Mouse (Mus musculus) gastrocnemius, adult 2 months (tissue): ENCODE results near the gene Prex1. TPM values are rescaled to one million over a fixed set of nuclear protein-coding genes. Genes with fewer than 3 reads are reported as not detected.

Experiments
- DNase-seq: peaks from one replicate; pipeline ENCODE4 v3.0.0; 2022
- H3K27ac ChIP-seq: fragments of 200-600 bp; 2 replicates; pipeline ENCODE4 v1.8.1; 2022; ENCODE audit warnings: mild to moderate bottlenecking
- H3K4me3 ChIP-seq: fragments of 200-600 bp; 2 replicates; pipeline ENCODE4 v1.8.1; 2022; ENCODE audit warnings: mild to moderate bottlenecking, moderate library complexity
- CTCF ChIP-seq: fragments of 200-600 bp; IDR thresholded peaks from 2 replicates; pipeline ENCODE4 v1.8.1; 2022; ENCODE audit warnings: antibody characterized with exemption, mild to moderate bottlenecking, moderate library complexity
- intact Hi-C: fragments of 180-260 bp; cut with DNase I; formaldehyde crosslinking; loops from one replicate; pipeline ENCODE4 v1.15.1; 2025
- total RNA-seq, 2 experiments: library from RNA; stranded (reverse); gene quantifications; 2 replicates each; pipeline ENCODE4 v1.2.3; 2021

Prex1 gene
- total RNA-seq, 2 experiments from 2014 or later = 3.0 to 5.2 TPM

GRCm38 (mm10) chr2:166719301-166719929, 5.8 kb upstream of the Prex1 start:
- Histone ChIP-seq H3K4me3 (no peak overlapping the region), H3K27ac (no peak overlapping the region)
- intact Hi-C loops = no loop called here
- DNase-seq = no peak
- no peak for TF ChIP-seq CTCF

DNA sequence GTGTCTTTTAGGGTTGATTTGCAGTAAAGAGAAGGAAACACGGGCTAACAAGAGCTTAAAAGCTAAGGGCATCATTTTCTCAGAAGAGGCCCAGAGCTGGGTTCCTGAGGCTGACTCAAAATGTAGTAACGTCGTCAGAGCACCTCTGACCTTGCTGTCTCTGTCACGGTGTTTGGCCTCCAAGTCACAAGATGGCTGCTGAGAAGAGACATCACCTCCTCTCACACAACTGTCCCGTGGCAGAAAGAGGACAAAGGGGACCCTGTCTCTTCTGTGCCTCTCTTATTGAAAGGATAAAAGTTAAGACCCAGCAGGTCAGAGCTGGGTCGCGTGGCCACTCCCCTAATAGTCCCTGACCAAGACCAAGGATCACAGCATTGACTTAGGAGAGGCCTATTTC, 2.4 kb upstream of the Prex1 start:
- DNase-seq = no peak
- TF ChIP-seq CTCF = no peak
- intact Hi-C loops = no loop called here
- H3K27ac ChIP-seq = no peak overlapping the region
- H3K4me3 ChIP-seq = no peak overlapping the region

DNA sequence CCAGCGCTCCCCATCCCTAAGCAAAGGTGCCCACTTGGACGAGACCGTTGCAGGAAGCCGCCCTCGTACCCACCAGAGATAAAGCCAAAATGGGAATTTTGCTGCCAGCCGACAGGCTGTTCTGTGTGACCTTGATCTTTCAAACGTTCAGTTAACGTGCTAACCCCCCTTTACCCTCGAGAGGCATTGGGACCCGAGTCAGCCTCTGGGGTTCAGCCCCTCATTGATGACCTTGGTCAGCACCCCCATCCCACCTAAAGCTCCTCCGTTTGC, 731 bp upstream of the Prex1 start:
- Histone ChIP-seq H3K4me3 (peak overlapping the region; percentile 71), H3K27ac (peak overlapping the region; percentile 76)
- intact Hi-C loops = loop anchor here (2.0 kb wide), 1 partner anchor 24 kb away; no protein-coding TSS in a partner anchor
- no peak for TF ChIP-seq CTCF
- no peak for DNase-seq

GRCm38 (mm10) chr2:166712801-166713689, 587 bp downstream of the Prex1 start:
- Histone ChIP-seq H3K27ac (peak overlapping the region; percentile 90), H3K4me3 (peak overlapping the region; percentile 71)
- DNase-seq = no peak
- no peak for TF ChIP-seq CTCF
- intact Hi-C loops = no loop called here

GRCm38 (mm10) chr2:166712310-166712709, 1.3 kb downstream of the Prex1 start:
- intact Hi-C loops = no loop called here
- TF ChIP-seq CTCF = no peak
- H3K4me3 ChIP-seq = peak overlapping the region; percentile 71
- peak overlapping the region; percentile 61 for H3K27ac ChIP-seq
- DNase-seq = no peak

DNA sequence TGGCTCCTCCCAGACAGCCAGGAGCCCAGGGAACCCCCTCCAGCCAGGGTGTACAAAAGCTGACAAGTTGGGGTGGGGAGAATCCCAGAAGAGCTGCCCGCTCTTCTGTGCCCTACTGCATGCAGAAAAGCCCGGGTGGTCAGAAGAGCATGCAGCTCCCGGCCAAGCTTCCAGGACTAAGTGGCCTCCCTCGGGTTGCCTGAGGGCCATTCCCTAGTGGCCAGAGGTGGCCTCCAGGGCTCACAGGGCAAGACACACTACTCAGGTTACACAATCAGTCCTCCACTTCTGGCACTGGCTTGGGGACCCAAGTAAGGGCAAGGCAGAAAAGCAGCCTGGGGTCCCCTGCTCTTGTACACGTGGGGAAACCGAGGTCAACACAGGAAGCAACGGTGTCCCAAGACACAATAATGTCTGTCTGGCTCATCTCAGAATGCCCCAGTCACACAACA, 1.9 kb downstream of the Prex1 start:
- Histone ChIP-seq H3K4me3 (peak overlapping the region; percentile 71), H3K27ac (peak overlapping the region; percentile 61)
- peak; percentile 51 for DNase-seq
- intact Hi-C loops = loop anchor here (2.0 kb wide), 1 partner anchor 103 kb away; no protein-coding TSS in a partner anchor
- TF ChIP-seq CTCF = no peak

GRCm38 (mm10) chr2:166709883-166710282, 3.7 kb downstream of the Prex1 start:
- no peak overlapping the region for H3K27ac ChIP-seq
- intact Hi-C loops = loop anchor here (2.0 to 5.0 kb wide), 2 partner anchors 38 to 101 kb away; no protein-coding TSS in a partner anchor
- DNase-seq = no peak
- H3K4me3 ChIP-seq = no peak overlapping the region
- no peak for TF ChIP-seq CTCF

GRCm38 (mm10) chr2:166708304-166708703, 5.3 kb downstream of the Prex1 start:
- intact Hi-C loops = loop anchor here (5.0 kb wide), 1 partner anchor 36 kb away; no protein-coding TSS in a partner anchor
- Histone ChIP-seq H3K27ac (no peak overlapping the region), H3K4me3 (no peak overlapping the region)
- no peak for TF ChIP-seq CTCF
- no peak for DNase-seq

- no peak overlapping the region for H3K4me3 ChIP-seq
- TF ChIP-seq CTCF = no peak
- no peak for DNase-seq
- no peak overlapping the region for H3K27ac ChIP-seq
- intact Hi-C loops = loop anchor here (5.0 kb wide), 1 partner anchor 34 kb away; no protein-coding TSS in a partner anchor
These were observed 7.1 kb downstream of the Prex1 start for GRCm38 (mm10) chr2:166706526-166706925.

GRCm38 (mm10) chr2:166703491-166703890, 10.1 kb downstream of the Prex1 start:
- H3K4me3 ChIP-seq = no peak overlapping the region
- H3K27ac ChIP-seq = no peak overlapping the region
- intact Hi-C loops = no loop called here
- TF ChIP-seq CTCF = no peak
- no peak for DNase-seq

- H3K4me3 ChIP-seq = no peak overlapping the region
- H3K27ac ChIP-seq = no peak overlapping the region
- no peak for TF ChIP-seq CTCF
- no peak for DNase-seq
- intact Hi-C loops = no loop called here
These were observed 11.6 kb downstream of the Prex1 start for GRCm38 (mm10) chr2:166702113-166702445.

DNA sequence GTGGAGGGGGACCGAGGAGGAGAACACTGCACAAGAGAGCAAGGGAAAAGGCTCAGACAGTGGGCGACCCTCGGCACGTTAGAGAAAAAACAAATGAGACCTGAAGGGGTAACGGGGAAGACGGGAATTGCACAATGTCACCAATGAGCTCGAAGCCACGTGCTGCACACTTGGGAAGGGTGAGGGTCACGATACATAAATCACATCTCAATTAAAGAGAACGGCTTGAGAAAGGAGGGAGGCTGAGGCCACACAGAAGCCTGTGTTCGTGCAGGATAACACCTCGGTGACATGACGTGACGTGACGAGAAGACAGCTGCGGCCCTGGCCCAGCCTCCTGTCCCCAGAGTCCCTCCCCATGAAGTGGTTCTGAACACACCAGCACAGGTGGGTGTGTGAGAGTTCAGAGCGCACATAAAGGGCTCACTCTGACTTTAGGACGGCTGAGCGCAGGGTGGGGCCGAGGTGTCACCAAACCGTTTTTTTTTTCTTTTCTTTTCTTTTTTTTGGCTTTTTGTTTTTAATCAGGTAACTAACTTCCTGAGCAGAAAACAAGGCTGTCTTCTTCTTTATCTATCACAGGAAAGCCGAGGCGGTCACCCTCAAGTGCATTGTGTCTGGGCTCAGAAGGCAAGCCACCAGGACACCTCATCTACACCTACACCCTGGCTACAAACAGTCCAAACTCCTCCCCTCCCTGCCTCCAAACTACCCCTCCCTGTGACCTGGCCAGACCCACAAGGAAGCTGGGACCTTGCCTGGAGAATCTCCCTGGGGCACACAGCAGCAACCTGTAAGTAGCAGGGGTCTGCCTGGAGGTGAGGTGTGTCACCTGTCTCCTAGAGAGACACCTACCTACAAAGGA, 12.2 kb downstream of the Prex1 start:
- intact Hi-C loops = no loop called here
- no peak for DNase-seq
- no peak for TF ChIP-seq CTCF
- Histone ChIP-seq H3K27ac (no peak overlapping the region), H3K4me3 (no peak overlapping the region)
